Mouse (Mus musculus) myocyte (in vitro differentiated cells): ENCODE measurements at regions not wholly inside any gene's neighbourhood (a gene's known extent, or its start where the extent isn't known, plus 50 kb on each side); places are given as distances from the start of the nearest gene placed in this dataset.

ENCODE experiments used
- H3K27me3 ChIP-seq: one replicate; pipeline ENCODE4 v1.6.1; 2011; ENCODE audit not compliant: control insufficient read depth, insufficient read depth, insufficient read length
- H3K36me3 ChIP-seq: one replicate; pipeline ENCODE4 v1.6.1; 2011; ENCODE audit not compliant: control insufficient read depth, insufficient read depth
- H3K4me2 ChIP-seq: one replicate; pipeline ENCODE4 v1.6.1; 2011; ENCODE audit warnings: low read depth, control low read depth
- H3K4me3 ChIP-seq: one replicate; pipeline ENCODE4 v1.5.1; 2011; ENCODE audit warnings: mild to moderate bottlenecking, control low read depth, moderate library complexity
- H3K79me2 ChIP-seq: one replicate; pipeline ENCODE4 v1.6.1; 2011; ENCODE audit not compliant: control insufficient read depth, insufficient read depth
- H3ac ChIP-seq: one replicate; pipeline ENCODE4 v1.6.1; 2011; ENCODE audit not compliant: control insufficient read depth, insufficient read length
- CEBPB ChIP-seq: IDR thresholded peaks from 2 replicates; pipeline ENCODE4 v1.6.1; 2011; ENCODE audit warnings: mild to moderate bottlenecking, moderate library complexity; ENCODE audit not compliant: poor library complexity, insufficient read depth, severe bottlenecking
- E2F4 ChIP-seq: IDR thresholded peaks from one replicate; pipeline ENCODE4 v1.6.1; 2011; ENCODE audit warnings: mild to moderate bottlenecking, control low read depth, moderate library complexity; ENCODE audit not compliant: insufficient read depth
- MAX ChIP-seq: IDR thresholded peaks from one replicate; pipeline ENCODE4 v1.6.1; 2011; ENCODE audit warnings: low read depth, mild to moderate bottlenecking, control low read depth
- MYOD1 ChIP-seq, 3 experiments: IDR thresholded peaks; one replicate each; pipeline ENCODE4 v1.6.1; 2011; ENCODE audit warnings: control low read depth in 2 of 3, low read depth in 2 of 3, mild to moderate bottlenecking in 2 of 3, moderate library complexity in 1 of 3; ENCODE audit not compliant: insufficient read length in 2 of 3, control insufficient read depth in 1 of 3
- MYOG ChIP-seq, 3 experiments: IDR thresholded peaks; one replicate each; pipeline ENCODE4 v1.6.1; 2011; ENCODE audit warnings: control low read depth in 2 of 3, low read depth in 2 of 3, mild to moderate bottlenecking in 2 of 3; ENCODE audit not compliant: insufficient read length in 2 of 3, control insufficient read depth in 1 of 3, insufficient read depth in 1 of 3
- POLR2A ChIP-seq: IDR thresholded peaks from one replicate; pipeline ENCODE4 v1.6.1; 2011; ENCODE audit warnings: low read depth, mild to moderate bottlenecking, control low read depth, moderate library complexity; ENCODE audit not compliant: insufficient read length
- POLR2AphosphoS2 ChIP-seq: IDR thresholded peaks from one replicate; pipeline ENCODE4 v1.6.1; 2011; ENCODE audit warnings: low read depth, control low read depth; ENCODE audit not compliant: insufficient read length
- REST ChIP-seq: IDR thresholded peaks from one replicate; pipeline ENCODE4 v1.6.1; 2011; ENCODE audit warnings: mild to moderate bottlenecking, control low read depth, moderate library complexity; ENCODE audit not compliant: insufficient read depth, insufficient read length
- SRF ChIP-seq: IDR thresholded peaks from one replicate; pipeline ENCODE4 v1.6.1; 2011; ENCODE audit warnings: low read depth; ENCODE audit not compliant: control insufficient read depth, insufficient read length
- TCF12 ChIP-seq: IDR thresholded peaks from one replicate; pipeline ENCODE4 v1.6.1; 2011; ENCODE audit warnings: mild to moderate bottlenecking, control low read depth; ENCODE audit not compliant: poor library complexity, insufficient read depth, severe bottlenecking
- TCF3 ChIP-seq: IDR thresholded peaks from one replicate; pipeline ENCODE4 v1.6.1; 2011; ENCODE audit warnings: low read depth, control low read depth; ENCODE audit not compliant: insufficient read length
- USF1 ChIP-seq: IDR thresholded peaks from one replicate; pipeline ENCODE4 v1.6.1; 2011; ENCODE audit warnings: low read depth, mild to moderate bottlenecking, control low read depth, moderate library complexity

GRCm38 (mm10) chr12:70523379-70523778 is 70.5 kb downstream of the Tmx1 start:
- no peak for TF ChIP-seq TCF12
- no peak for TF ChIP-seq TCF3
- TF ChIP-seq POLR2AphosphoS2, result no peak
- no peak for TF ChIP-seq REST
- no peak for TF ChIP-seq MAX
- no peak for TF ChIP-seq E2F4
- TF ChIP-seq MYOG (IDR thresholded peaks at IDR 0.05; ENCODE audit: control insufficient read depth in 1 of 3, insufficient read depth in 1 of 3, insufficient read length in 2 of 3, low read depth in 2 of 3), result no peak
- TF ChIP-seq POLR2A, result no peak
- no peak for TF ChIP-seq MYOD1 (IDR thresholded peaks at IDR 0.05; ENCODE audit: control insufficient read depth in 1 of 3, insufficient read length in 2 of 3, low read depth in 2 of 3)
- TF ChIP-seq CEBPB, result no peak
- no peak for TF ChIP-seq SRF
- no peak for TF ChIP-seq USF1
- H3K79me2 ChIP-seq, result no peaks in the 10 kb centered on the region
- H3K4me3 ChIP-seq, result no peak overlapping the region
- no peaks in the 10 kb centered on the region for H3K36me3 ChIP-seq
- H3K4me2 ChIP-seq, result peak overlapping the region; percentile 58
- no peak overlapping the region for H3ac ChIP-seq
- no peaks in the 10 kb centered on the region for H3K27me3 ChIP-seq

GRCm38 (mm10) chr12:70524703-70525102 is 71.8 kb downstream of the Tmx1 start:
- H3ac ChIP-seq, result no peak overlapping the region
- peak overlapping the region; percentile 13 for H3K4me2 ChIP-seq
- TF ChIP-seq CEBPB, result no peak
- TF ChIP-seq MYOG (IDR thresholded peaks at IDR 0.05; ENCODE audit: control insufficient read depth in 1 of 3, insufficient read depth in 1 of 3, insufficient read length in 2 of 3, low read depth in 2 of 3), result no peak
- TF ChIP-seq USF1, result no peak
- no peak for TF ChIP-seq E2F4
- TF ChIP-seq MAX, result no peak
- TF ChIP-seq MYOD1 (IDR thresholded peaks at IDR 0.05; ENCODE audit: control insufficient read depth in 1 of 3, insufficient read length in 2 of 3, low read depth in 2 of 3), result no peak
- no peak for TF ChIP-seq REST
- TF ChIP-seq TCF12, result no peak
- TF ChIP-seq TCF3, result no peak
- TF ChIP-seq POLR2AphosphoS2, result no peak
- TF ChIP-seq SRF, result no peak
- no peak for TF ChIP-seq POLR2A
- no peaks in the 10 kb centered on the region for H3K79me2 ChIP-seq
- no peak overlapping the region for H3K4me3 ChIP-seq
- no peaks in the 10 kb centered on the region for H3K36me3 ChIP-seq
- no peaks in the 10 kb centered on the region for H3K27me3 ChIP-seq

GRCm38 (mm10) chr12:70531661-70532060 is 78.8 kb downstream of the Tmx1 start:
- Histone ChIP-seq H3ac (no peak overlapping the region), H3K27me3 (no peaks in the 10 kb centered on the region), H3K36me3 (no peaks in the 10 kb centered on the region), H3K4me2 (no peak overlapping the region), H3K79me2 (no peaks in the 10 kb centered on the region), H3K4me3 (no peak overlapping the region)
- no peak for TF ChIP-seq MYOD1 (IDR thresholded peaks at IDR 0.05; ENCODE audit: control insufficient read depth in 1 of 3, insufficient read length in 2 of 3, low read depth in 2 of 3)
- no peak for TF ChIP-seq TCF12
- no peak for TF ChIP-seq POLR2A
- no peak for TF ChIP-seq E2F4
- TF ChIP-seq CEBPB, result no peak
- no peak for TF ChIP-seq POLR2AphosphoS2
- TF ChIP-seq MYOG (IDR thresholded peaks at IDR 0.05; ENCODE audit: control insufficient read depth in 1 of 3, insufficient read depth in 1 of 3, insufficient read length in 2 of 3, low read depth in 2 of 3), result no peak
- TF ChIP-seq REST, result no peak
- TF ChIP-seq TCF3, result no peak
- no peak for TF ChIP-seq USF1
- no peak for TF ChIP-seq SRF
- no peak for TF ChIP-seq MAX

GRCm38 (mm10) chr12:70532225-70532624 is 79.3 kb downstream of the Tmx1 start:
- no peaks in the 10 kb centered on the region for H3K36me3 ChIP-seq
- no peak overlapping the region for H3K4me2 ChIP-seq
- no peak overlapping the region for H3ac ChIP-seq
- no peaks in the 10 kb centered on the region for H3K79me2 ChIP-seq
- no peak overlapping the region for H3K4me3 ChIP-seq
- no peak for TF ChIP-seq REST
- no peak for TF ChIP-seq MYOD1 (IDR thresholded peaks at IDR 0.05; ENCODE audit: control insufficient read depth in 1 of 3, insufficient read length in 2 of 3, low read depth in 2 of 3)
- no peak for TF ChIP-seq USF1
- no peak for TF ChIP-seq TCF12
- TF ChIP-seq MAX, result no peak
- no peak for TF ChIP-seq POLR2A
- TF ChIP-seq E2F4, result no peak
- no peak for TF ChIP-seq POLR2AphosphoS2
- TF ChIP-seq MYOG (IDR thresholded peaks at IDR 0.05; ENCODE audit: control insufficient read depth in 1 of 3, insufficient read depth in 1 of 3, insufficient read length in 2 of 3, low read depth in 2 of 3), result no peak
- no peak for TF ChIP-seq TCF3
- no peak for TF ChIP-seq SRF
- no peak for TF ChIP-seq CEBPB
- H3K27me3 ChIP-seq, result no peaks in the 10 kb centered on the region

- Histone ChIP-seq H3ac (no peak overlapping the region), H3K79me2 (no peaks in the 10 kb centered on the region), H3K36me3 (no peaks in the 10 kb centered on the region), H3K4me2 (no peak overlapping the region), H3K27me3 (no peaks in the 10 kb centered on the region), H3K4me3 (no peak overlapping the region)
- TF ChIP-seq CEBPB, result no peak
- no peak for TF ChIP-seq REST
- no peak for TF ChIP-seq TCF3
- TF ChIP-seq POLR2A, result no peak
- TF ChIP-seq MYOG (IDR thresholded peaks at IDR 0.05; ENCODE audit: control insufficient read depth in 1 of 3, insufficient read depth in 1 of 3, insufficient read length in 2 of 3, low read depth in 2 of 3), result no peak
- TF ChIP-seq MYOD1 (IDR thresholded peaks at IDR 0.05; ENCODE audit: control insufficient read depth in 1 of 3, insufficient read length in 2 of 3, low read depth in 2 of 3), result no peak
- no peak for TF ChIP-seq POLR2AphosphoS2
- TF ChIP-seq TCF12, result no peak
- TF ChIP-seq USF1, result no peak
- TF ChIP-seq MAX, result no peak
- TF ChIP-seq E2F4, result no peak
- TF ChIP-seq SRF, result no peak
Measured at GRCm38 (mm10) chr12:70532843-70533242, 79.9 kb downstream of the Tmx1 start.
